Mouse (Mus musculus) c-Kit-positive CD71-negative TER-119-negative erythroid progenitor cells, embryonic 14.5 days (primary cell): ENCODE results near the gene Card10.
"Not testable (repeated sequence)": the region's sequence is repeated elsewhere in the genome, so short reads cannot be mapped to it uniquely, and the experiment has no call there.

Experiments used
- DNase-seq: peaks from one replicate; pipeline ENCODE4 v3.0.0-alpha.2; 2013; ENCODE audit warnings: low read depth

The Card10 gene

GRCm38 (mm10) chr15:78802776-78803391 lies at the start of gene Card10:
Card10 (minus strand) TSS chr15:78803042.
- no peak for DNase-seq

- peak; percentile 93 for DNase-seq
Measured at GRCm38 (mm10) chr15:78851505-78852153, 48.8 kb upstream of the Card10 start.

DNA sequence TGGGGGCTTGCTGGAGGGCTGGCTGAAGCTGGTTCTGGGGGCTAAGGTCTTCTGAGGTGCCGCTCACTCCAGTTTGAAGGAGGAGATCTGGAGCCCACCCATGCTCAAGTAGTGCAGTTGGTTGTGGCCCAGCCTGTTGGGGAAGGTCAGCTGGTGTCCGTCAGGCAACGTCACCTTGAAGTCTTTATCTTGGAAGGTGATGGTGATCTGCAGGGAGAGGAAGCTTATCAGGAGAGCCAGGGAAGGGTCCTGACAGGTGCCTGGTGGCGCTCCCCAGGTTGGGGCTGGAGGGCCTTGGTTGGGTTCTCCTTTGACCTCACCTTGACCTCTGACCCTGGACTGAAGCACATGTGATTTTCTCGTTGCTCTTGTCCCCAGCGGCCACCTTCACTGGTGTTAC lies 48.1 kb upstream of the Card10 start:
- no peak for DNase-seq

- DNase-seq, result no peak
Measured at GRCm38 (mm10) chr15:78850059-78850824, 47.4 kb upstream of the Card10 start.

DNA sequence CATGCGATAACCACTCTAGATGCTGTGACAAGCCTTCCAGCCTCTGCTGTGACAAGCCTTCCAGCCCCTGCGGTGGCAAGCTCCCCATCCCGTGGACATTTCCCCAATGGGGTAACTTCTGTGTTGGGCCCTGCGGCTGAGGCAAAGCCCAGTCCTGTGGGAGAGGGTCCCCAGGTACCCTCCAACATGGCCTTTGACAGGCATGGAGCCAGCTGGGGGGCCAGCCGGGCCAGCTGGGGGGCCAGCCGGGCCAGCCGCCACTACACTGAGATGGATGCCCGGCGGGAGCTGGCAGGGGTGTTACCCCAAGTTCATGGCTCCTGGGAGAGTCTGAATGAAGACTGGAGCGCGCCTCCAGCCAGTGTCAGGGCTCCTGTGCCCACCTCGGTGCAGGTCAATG lies 46.6 kb upstream of the Card10 start:
- no peak for DNase-seq

GRCm38 (mm10) chr15:78848467-78848866 lies 45.6 kb upstream of the Card10 start:
- DNase-seq, result peak; percentile 73

- not testable (repeated sequence) for DNase-seq
Measured at GRCm38 (mm10) chr15:78846805-78847204, 44.0 kb upstream of the Card10 start.

GRCm38 (mm10) chr15:78846352-78846751 lies 43.5 kb upstream of the Card10 start:
- no peak for DNase-seq

DNA sequence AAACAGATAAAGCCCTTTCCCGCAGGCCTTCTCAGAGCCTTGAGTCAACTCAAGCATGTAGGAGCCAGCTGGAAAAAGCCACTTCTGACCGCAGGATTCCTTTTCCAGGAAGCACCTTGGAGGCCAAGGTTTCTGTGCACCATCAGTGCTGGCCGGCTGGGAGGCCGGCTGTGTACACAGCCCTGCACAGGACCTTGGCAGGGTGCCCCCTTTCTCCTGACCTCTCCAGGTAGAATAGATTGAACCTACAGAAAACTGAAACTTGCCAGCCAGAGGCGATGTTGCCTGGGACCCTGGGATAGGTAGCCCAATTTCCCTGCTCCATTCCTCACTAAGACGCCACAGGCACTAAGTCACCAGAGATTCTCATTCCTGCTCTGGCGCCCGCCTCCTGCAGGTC lies 43.0 kb upstream of the Card10 start:
- DNase-seq, result no peak

DNA sequence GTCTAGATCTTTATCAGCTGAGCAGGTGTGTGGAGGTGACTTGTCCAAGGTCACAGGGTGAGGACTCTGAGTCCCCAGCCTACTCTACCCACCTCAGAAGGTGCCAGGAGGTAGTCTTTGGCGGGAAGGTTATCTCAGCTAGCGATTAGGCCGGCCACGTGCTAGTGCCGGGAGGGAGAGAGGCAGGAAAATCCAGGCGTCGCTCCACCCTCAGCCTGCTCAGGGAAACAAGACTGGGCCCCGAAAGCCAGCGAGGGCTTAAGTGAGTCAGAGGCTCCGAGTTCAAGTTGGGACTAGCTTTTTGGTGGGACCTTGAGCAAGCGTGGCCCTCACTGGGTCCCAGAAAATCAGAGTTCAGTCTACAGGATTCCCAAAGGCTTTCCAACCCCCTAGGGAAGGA lies 42.5 kb upstream of the Card10 start:
- DNase-seq, result no peak

DNA sequence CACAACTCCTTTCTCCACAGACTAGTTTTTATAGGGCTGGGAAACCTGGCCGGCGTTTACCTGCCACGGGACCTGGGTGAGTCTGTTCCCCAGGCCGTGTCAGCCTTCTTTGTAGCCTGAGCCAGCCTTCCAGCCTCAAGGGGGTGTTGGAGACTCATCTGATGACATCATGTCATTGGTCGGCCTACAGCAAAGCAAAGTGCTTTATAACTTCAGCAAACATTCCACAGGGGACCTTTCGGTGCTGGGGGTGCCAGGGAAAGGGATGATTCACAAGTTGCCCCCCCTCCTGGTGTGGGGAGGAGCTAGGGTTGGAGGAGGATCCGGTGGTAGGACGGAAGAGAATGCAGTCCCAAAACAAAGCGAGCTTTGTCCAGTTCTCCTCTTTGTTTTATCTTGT lies 41.9 kb upstream of the Card10 start:
- no peak for DNase-seq

- DNase-seq, result no peak
Measured at GRCm38 (mm10) chr15:78843581-78844469, 41.0 kb upstream of the Card10 start.

GRCm38 (mm10) chr15:78842371-78843163 lies 39.7 kb upstream of the Card10 start, which contains the start of gene Cdc42ep1:
Cdc42ep1 (plus strand) TSS chr15:78842624.
- DNase-seq, result no peak

DNA sequence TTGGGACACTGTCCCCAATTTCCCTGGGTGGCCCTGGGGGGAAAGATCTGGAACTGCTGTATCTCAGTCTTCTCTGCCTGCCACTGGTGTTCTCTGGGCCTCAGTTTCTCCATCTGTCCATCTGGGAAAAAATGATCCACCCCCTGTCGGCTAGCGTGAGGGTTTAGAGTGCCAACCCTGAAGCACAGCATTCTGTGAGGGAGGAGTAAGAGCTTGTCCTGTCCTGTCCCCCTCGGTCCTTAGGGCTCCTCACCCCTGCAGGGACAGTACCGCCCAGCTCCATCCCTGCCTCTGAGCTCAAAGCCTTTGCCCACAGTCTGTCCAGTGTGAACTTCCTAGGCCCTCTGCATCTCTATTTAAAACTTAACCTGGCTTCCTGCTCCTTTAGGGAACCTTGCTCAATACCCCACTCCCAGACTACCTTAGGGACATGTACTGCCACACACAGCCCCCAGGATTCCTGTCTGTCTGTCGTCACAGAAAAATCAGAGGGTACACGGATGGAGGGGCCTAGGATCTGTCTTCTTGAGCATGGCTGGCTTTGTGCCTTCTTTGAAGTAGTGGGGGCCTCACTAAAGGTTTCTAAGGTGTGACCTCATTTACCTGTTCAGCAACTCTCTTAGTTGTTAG lies 38.4 kb upstream of the Card10 start:
- no peak for DNase-seq

- DNase-seq, result no peak
Measured at GRCm38 (mm10) chr15:78840751-78841150, 37.9 kb upstream of the Card10 start.

DNA sequence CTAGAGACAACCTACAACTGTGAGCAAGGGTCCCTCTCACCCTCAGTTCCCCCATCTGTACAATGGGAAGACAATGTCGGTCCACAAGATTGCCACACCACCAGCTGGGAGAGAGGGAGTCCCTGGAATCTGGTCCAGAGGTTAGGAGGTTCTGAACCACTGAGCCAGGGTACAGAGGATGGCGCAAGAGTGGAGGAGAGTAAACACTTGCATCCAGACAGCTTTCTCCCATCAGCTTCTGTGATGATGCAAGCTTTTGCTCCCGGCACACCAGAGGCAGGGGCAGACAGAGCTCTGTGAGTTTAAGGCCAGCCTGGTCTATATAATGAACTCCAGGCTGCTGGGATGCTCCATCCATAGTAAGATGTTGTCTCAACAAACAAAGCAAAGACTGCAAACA lies 37.4 kb upstream of the Card10 start:
- DNase-seq, result no peak

GRCm38 (mm10) chr15:78839744-78840143 lies 36.9 kb upstream of the Card10 start:
- no peak for DNase-seq

DNA sequence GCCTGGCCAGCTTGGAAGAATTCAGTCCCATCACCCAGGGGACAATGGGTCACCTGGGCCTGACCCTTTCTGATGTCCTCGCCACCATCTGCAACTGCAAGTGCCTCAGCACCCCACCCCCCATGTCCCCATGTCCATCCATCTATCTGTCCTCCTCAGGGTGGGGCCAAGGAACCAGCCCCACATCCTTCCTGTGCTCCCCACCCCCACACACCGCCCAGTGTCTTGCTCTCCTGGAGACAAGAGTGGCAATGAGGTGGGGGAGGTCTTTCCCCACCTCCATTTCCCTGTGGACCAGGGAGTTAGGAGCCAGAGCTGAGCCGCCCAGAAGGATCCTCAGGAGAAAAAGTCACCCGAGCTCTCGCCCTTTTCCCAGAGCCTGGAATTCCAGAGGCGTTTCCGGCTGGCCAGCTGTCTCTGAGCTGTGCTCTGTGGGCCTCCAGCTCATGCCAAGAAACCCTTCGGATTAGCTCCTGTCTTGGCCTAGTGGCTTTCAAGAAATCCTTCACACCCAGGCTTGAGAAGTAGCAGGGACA lies 33.3 kb upstream of the Card10 start:
- no peak for DNase-seq

DNA sequence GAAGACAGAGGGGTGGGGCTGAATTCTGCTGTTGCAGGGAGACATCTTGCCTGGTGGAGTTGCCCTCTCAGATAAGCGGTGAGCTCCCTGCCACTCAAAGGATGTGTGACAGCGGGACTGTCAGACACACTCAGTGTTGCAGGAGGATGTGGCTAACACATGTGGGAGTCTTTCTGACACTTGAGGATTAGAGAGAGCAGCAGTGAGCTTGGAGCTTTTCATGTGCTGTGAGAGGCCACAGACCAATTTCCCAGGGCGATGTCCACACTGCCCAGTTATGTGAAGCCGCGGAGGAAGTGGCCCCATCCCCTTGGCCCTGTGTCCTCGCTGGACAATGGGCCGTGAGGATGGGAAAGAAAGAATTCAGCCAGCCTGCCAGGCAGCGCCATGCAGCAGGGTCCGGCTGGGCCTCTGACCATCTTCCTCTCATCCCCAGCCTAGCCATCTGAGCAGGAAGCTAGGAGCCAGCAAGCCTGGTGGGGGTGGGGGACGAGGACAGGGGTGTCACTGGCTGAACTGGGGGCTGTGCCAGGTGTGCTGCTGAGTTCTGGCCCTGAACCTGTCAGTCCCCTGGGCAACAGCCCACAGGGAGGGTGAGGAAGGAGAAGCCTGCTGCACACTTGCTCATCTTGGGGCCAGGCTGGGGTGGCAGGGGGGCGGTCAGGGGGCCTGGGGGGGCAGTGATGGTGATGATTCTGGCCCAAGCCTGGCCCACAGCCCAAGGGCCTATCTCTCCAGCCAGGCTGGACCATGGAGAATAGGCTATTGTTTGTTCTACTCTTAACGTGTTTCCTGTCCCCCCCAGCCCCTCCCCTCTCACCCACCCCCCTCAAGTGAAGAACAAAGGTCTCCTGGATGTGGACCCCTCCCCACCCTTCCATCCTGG lies 32.6 kb upstream of the Card10 start:
- peak; percentile 46 for DNase-seq
